Mouse (Mus musculus) liver, embryonic 15.5 days (tissue): ENCODE measurements around the gene Ankrd33. TPM values are rescaled to one million over a fixed set of nuclear protein-coding genes. Genes with fewer than 3 reads are reported as not detected.

Experiments used
- ATAC-seq: fragments of 200-750 bp; cut with Nextera tagmentation; 2 replicates; pipeline ENCODE4 v1.8.0; 2017; ENCODE audit warnings: moderate number of reproducible peaks, mild to moderate bottlenecking, moderate library complexity; ENCODE audit not compliant: insufficient read depth
- H3K27ac ChIP-seq: fragments of 300-500 bp; sonication (generic); replicated peaks from 2 replicates; pipeline ENCODE4 v1.5.1; 2015; ENCODE audit warnings: mild to moderate bottlenecking, inconsistent platforms
- H3K27me3 ChIP-seq: fragments of 300-500 bp; sonication (generic); 2 replicates; pipeline ENCODE4 v1.6.1; 2015; ENCODE audit warnings: mild to moderate bottlenecking, inconsistent platforms
- H3K36me3 ChIP-seq: fragments of 300-500 bp; sonication (generic); replicated peaks from 2 replicates; pipeline ENCODE4 v1.6.1; 2015; ENCODE audit warnings: moderate library complexity, mild to moderate bottlenecking, inconsistent platforms
- H3K4me1 ChIP-seq: fragments of 300-500 bp; sonication (generic); replicated peaks from 2 replicates; pipeline ENCODE4 v1.6.1; 2015; ENCODE audit warnings: inconsistent platforms
- H3K4me2 ChIP-seq: fragments of 300-500 bp; sonication (generic); 2 replicates; pipeline ENCODE4 v1.6.1; 2015; ENCODE audit warnings: moderate library complexity, mild to moderate bottlenecking, inconsistent platforms
- H3K4me3 ChIP-seq: fragments of 300-500 bp; sonication (generic); replicated peaks from 2 replicates; pipeline ENCODE4 v1.5.1; 2015; ENCODE audit warnings: mild to moderate bottlenecking, inconsistent platforms
- H3K9ac ChIP-seq: fragments of 300-500 bp; sonication (generic); 2 replicates; pipeline ENCODE4 v1.6.1; 2015; ENCODE audit warnings: moderate library complexity, mild to moderate bottlenecking, inconsistent platforms
- H3K9me3 ChIP-seq: fragments of 300-500 bp; sonication (generic); replicated peaks from 2 replicates; pipeline ENCODE4 v1.6.1; 2016; ENCODE audit warnings: inconsistent platforms
- WGBS: fragments of 180-500 bp; shearing (Covaris S2); methylation state at CpG from one replicate; pipeline ENCODE4 v1.1.7; 2015; ENCODE audit warnings: mixed read lengths; ENCODE audit not compliant: insufficient replicate concordance; 5-methylcytosine and 5-hydroxymethylcytosine counted together
- polyA plus RNA-seq: library from polyadenylated mRNA; unstranded; fragments of >200 nt; fragmentation: Nextera tagmentation; extraction: Ambion mirVana; gene quantifications from 2 replicates; pipeline ENCODE4 v1.2.1, GENCODE M21; 2015

The Ankrd33 gene
- polyA plus RNA-seq, 1 experiment from 2014 or later: not detected

- Histone ChIP-seq H3K36me3 (no peaks in the 10 kb centered on the region), H3K27ac (no peak overlapping the region), H3K9ac (no peak overlapping the region), H3K9me3 (no peaks in the 10 kb centered on the region), H3K27me3 (peaks cover 17% of the 10 kb centered on the region), H3K4me2 (no peak overlapping the region), H3K4me3 (no peak overlapping the region), H3K4me1 (peaks cover 44% of the 10 kb centered on the region)
- ATAC-seq: no peak
- 37% methylated on average over 6 of the region's 6 CpGs for WGBS
Observed at GRCm38 (mm10) chr15:101148604-101149003, 33.0 kb downstream of the Ankrd33 start.

- 41% methylated on average over 9 of the region's 9 CpGs for WGBS
- H3K27me3 ChIP-seq: peaks cover 8% of the 10 kb centered on the region
- H3K9ac ChIP-seq: no peak overlapping the region
- no peak overlapping the region for H3K4me3 ChIP-seq
- peaks cover 18% of the 10 kb centered on the region for H3K4me1 ChIP-seq
- no peak overlapping the region for H3K27ac ChIP-seq
- no peaks in the 10 kb centered on the region for H3K36me3 ChIP-seq
- no peak overlapping the region for H3K4me2 ChIP-seq
- no peaks in the 10 kb centered on the region for H3K9me3 ChIP-seq
- ATAC-seq: no peak
Observed at GRCm38 (mm10) chr15:101151409-101152261, 36.1 kb downstream of the Ankrd33 start.

- ATAC-seq: no peak
- WGBS: 24% methylated on average over 7 of the region's 7 CpGs
Observed at GRCm38 (mm10) chr15:101154700-101155616, 39.4 kb downstream of the Ankrd33 start.

GRCm38 (mm10) chr15:101160128-101160527 lies 44.6 kb downstream of the Ankrd33 start:
- 0% methylated on average over 1 of the region's 1 CpGs for WGBS
- no peak for ATAC-seq
- no peak overlapping the region for H3K4me2 ChIP-seq

More at GRCm38 (mm10) chr15:101154700-101155616, 39.4 kb downstream of the Ankrd33 start:
- Histone ChIP-seq H3K9ac (no peak overlapping the region), H3K4me1 (no peaks in the 10 kb centered on the region; the same call in 1 of the 2 replicates), H3K4me3 (no peak overlapping the region), H3K27me3 (no peaks in the 10 kb centered on the region), H3K9me3 (no peaks in the 10 kb centered on the region), H3K27ac (no peak overlapping the region), H3K36me3 (no peaks in the 10 kb centered on the region), H3K4me2 (no peak overlapping the region)

GRCm38 (mm10) chr15:101160591-101160990 lies 45.0 kb downstream of the Ankrd33 start:
- H3K9ac ChIP-seq: no peak overlapping the region
- no peaks in the 10 kb centered on the region for H3K9me3 ChIP-seq
- H3K4me2 ChIP-seq: no peak overlapping the region
- no peak overlapping the region for H3K4me3 ChIP-seq
- WGBS: 38% methylated on average over 7 of the region's 7 CpGs
- ATAC-seq: no peak
- H3K27ac ChIP-seq: no peak overlapping the region
- H3K4me1 ChIP-seq: 0 out of 2 replicates have a peak, but pooled peaks cover 4% of the 10 kb centered on the region
- no peaks in the 10 kb centered on the region for H3K27me3 ChIP-seq
- no peaks in the 10 kb centered on the region for H3K36me3 ChIP-seq

More at GRCm38 (mm10) chr15:101160128-101160527, 44.6 kb downstream of the Ankrd33 start:
- Histone ChIP-seq H3K9me3 (no peaks in the 10 kb centered on the region), H3K9ac (no peak overlapping the region), H3K4me3 (no peak overlapping the region), H3K4me1 (0 out of 2 replicates have a peak, but pooled peaks cover 4% of the 10 kb centered on the region), H3K36me3 (no peaks in the 10 kb centered on the region), H3K27ac (no peak overlapping the region), H3K27me3 (no peaks in the 10 kb centered on the region)

GRCm38 (mm10) chr15:101161534-101161933 lies 46.0 kb downstream of the Ankrd33 start:
- Histone ChIP-seq H3K36me3 (no peaks in the 10 kb centered on the region), H3K27ac (no peak overlapping the region), H3K4me2 (no peak overlapping the region), H3K4me1 (0 out of 2 replicates have a peak, but pooled peaks cover 10% of the 10 kb centered on the region), H3K9ac (no peak overlapping the region), H3K4me3 (no peak overlapping the region), H3K27me3 (no peaks in the 10 kb centered on the region), H3K9me3 (no peaks in the 10 kb centered on the region)
- no peak for ATAC-seq
- WGBS: 61% methylated on average over 7 of the region's 7 CpGs

- Histone ChIP-seq H3K4me3 (no peak overlapping the region), H3K9me3 (no peaks in the 10 kb centered on the region), H3K27me3 (no peaks in the 10 kb centered on the region), H3K4me1 (0 out of 2 replicates have a peak, but pooled peaks cover 10% of the 10 kb centered on the region), H3K36me3 (no peaks in the 10 kb centered on the region), H3K27ac (no peak overlapping the region), H3K9ac (no peak overlapping the region), H3K4me2 (no peak overlapping the region)
- ATAC-seq: no peak
- WGBS: 65% methylated on average over 15 of the region's 15 CpGs
Observed at GRCm38 (mm10) chr15:101163056-101163458, 47.5 kb downstream of the Ankrd33 start.

GRCm38 (mm10) chr15:101163854-101164253 lies 48.3 kb downstream of the Ankrd33 start:
- Histone ChIP-seq H3K4me2 (no peak overlapping the region), H3K4me1 (0 out of 2 replicates have a peak, but pooled peaks cover 10% of the 10 kb centered on the region), H3K27ac (no peak overlapping the region), H3K9me3 (no peaks in the 10 kb centered on the region), H3K36me3 (no peaks in the 10 kb centered on the region), H3K9ac (no peak overlapping the region), H3K27me3 (no peaks in the 10 kb centered on the region), H3K4me3 (no peak overlapping the region)
- no peak for ATAC-seq
- 32% methylated on average over 5 of the region's 5 CpGs for WGBS

GRCm38 (mm10) chr15:101164291-101164690 lies 48.7 kb downstream of the Ankrd33 start:
- H3K4me2 ChIP-seq: no peak overlapping the region
- whole genome bisulfite sequencing: 42% methylated on average over 5 of the region's 5 CpGs
- H3K9me3 ChIP-seq: no peaks in the 10 kb centered on the region
- ATAC-seq: no peak
- H3K4me3 ChIP-seq: no peak overlapping the region
- 0 out of 2 replicates have a peak, but pooled peaks cover 12% of the 10 kb centered on the region for H3K4me1 ChIP-seq
- no peak overlapping the region for H3K27ac ChIP-seq
- no peaks in the 10 kb centered on the region for H3K27me3 ChIP-seq
- no peaks in the 10 kb centered on the region for H3K36me3 ChIP-seq
- H3K9ac ChIP-seq: no peak overlapping the region

- H3K9ac ChIP-seq: no peak overlapping the region
- no peaks in the 10 kb centered on the region for H3K27me3 ChIP-seq
- no peak overlapping the region for H3K4me3 ChIP-seq
- H3K4me1 ChIP-seq: peaks cover 26% of the 10 kb centered on the region
- no peaks in the 10 kb centered on the region for H3K36me3 ChIP-seq
- ATAC-seq: no peak
- H3K27ac ChIP-seq: no peak overlapping the region
- WGBS: 33% methylated on average over 16 of the region's 16 CpGs
- no peaks in the 10 kb centered on the region for H3K9me3 ChIP-seq
- no peak overlapping the region for H3K4me2 ChIP-seq
Observed at GRCm38 (mm10) chr15:101165658-101166437, 50.3 kb downstream of the Ankrd33 start.
